ENCODE assay signal across 8 mouse cellular contexts in the genomic region with DNA sequence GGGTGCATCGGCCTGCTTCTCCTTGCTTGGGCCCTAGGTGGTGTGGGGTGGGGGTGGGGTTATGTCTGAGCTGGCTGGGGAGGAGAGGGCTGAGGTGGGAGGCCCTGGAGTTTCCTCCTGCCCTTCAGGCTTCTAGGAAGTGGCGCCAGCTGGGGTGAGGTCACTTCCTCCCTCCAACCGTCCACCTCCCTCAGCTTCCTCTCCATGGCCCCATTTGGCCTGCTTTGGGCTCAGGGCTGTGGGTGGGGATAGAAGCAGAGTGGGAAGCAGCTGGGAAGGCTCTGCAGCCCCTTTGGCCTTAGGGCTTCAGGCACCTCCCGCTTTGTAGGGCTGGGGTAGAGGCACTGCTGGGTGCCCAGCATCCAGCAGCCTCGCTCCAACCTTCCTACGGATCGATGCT. TPM values are rescaled to one million over a fixed set of nuclear protein-coding genes. Genes with fewer than 3 reads are reported as not detected.
A peak's percentile ranks its signal among the peaks of the same experiment; 100 is the strongest.
DNase-seq lines count a peak whose midpoint lies in the region; ATAC-seq and TF ChIP-seq lines count a peak whose summit lies in the region.

No protein-coding gene starts in this region.

- no peak overlapping the region for H3K4me2 ChIP-seq in intestine, postnatal 0 days (replicated peaks; ENCODE audit: low read depth)
- peak overlapping the region; percentile 29; the same call in 1 of the 2 replicates for H3K4me2 ChIP-seq in lung, embryonic 15.5 days
- no peak overlapping the region for H3K4me2 ChIP-seq in stomach, postnatal 0 days (replicated peaks; ENCODE audit: low read depth)

- no peak overlapping the region for H3K4me3 ChIP-seq in intestine, postnatal 0 days (ENCODE audit: low read depth, low read length)
- no peak overlapping the region for H3K4me3 ChIP-seq in lung, embryonic 15.5 days
- H3K4me3 ChIP-seq in stomach, postnatal 0 days (ENCODE audit: low read depth, low read length): no peak overlapping the region

- TF ChIP-seq EP300 in stomach, postnatal 0 days (optimal IDR thresholded peaks at IDR 0.05): no peak

- H3K36me3 ChIP-seq in intestine, postnatal 0 days (ENCODE audit: control insufficient read depth, insufficient read depth): peaks cover 27% of the 10 kb centered on the region
- peaks cover 54% of the 10 kb centered on the region for H3K36me3 ChIP-seq in lung, embryonic 15.5 days
- H3K36me3 ChIP-seq in stomach, postnatal 0 days (ENCODE audit: control insufficient read depth, insufficient read depth, low read length): peaks cover 31% of the 10 kb centered on the region

- TF ChIP-seq CTCF in intestine, postnatal 0 days (IDR thresholded peaks at IDR 0.05; ENCODE audit: low read depth): no peak
- no peak for TF ChIP-seq CTCF in stomach, postnatal 0 days (IDR thresholded peaks at IDR 0.05; ENCODE audit: low read depth)

- no peak overlapping the region for H3K9ac ChIP-seq in intestine, postnatal 0 days (ENCODE audit: low read depth, low read length)
- H3K9ac ChIP-seq in lung, embryonic 15.5 days: no peak overlapping the region
- H3K9ac ChIP-seq in stomach, postnatal 0 days (ENCODE audit: low read length): no peak overlapping the region

- peak overlapping the region; percentile 46; the same call in 1 of the 2 replicates for H3K27ac ChIP-seq in intestine, postnatal 0 days (ENCODE audit: low read depth, low read length)
- H3K27ac ChIP-seq in lung, embryonic 15.5 days: peak overlapping the region; percentile 70
- H3K27ac ChIP-seq in stomach, postnatal 0 days (replicated peaks): peak overlapping the region; percentile 71

- no peaks in the 10 kb centered on the region for H3K4me1 ChIP-seq in intestine, postnatal 0 days (replicated peaks; ENCODE audit: control insufficient read depth, insufficient read depth, low read length)
- peaks cover 29% of the 10 kb centered on the region for H3K4me1 ChIP-seq in lung, embryonic 15.5 days
- no peaks in the 10 kb centered on the region for H3K4me1 ChIP-seq in stomach, postnatal 0 days (replicated peaks; ENCODE audit: control insufficient read depth, insufficient read depth)

- H3K27me3 ChIP-seq in intestine, postnatal 0 days (replicated peaks; ENCODE audit: control insufficient read depth, insufficient read depth, low read length): no peaks in the 10 kb centered on the region
- no peaks in the 10 kb centered on the region for H3K27me3 ChIP-seq in lung, embryonic 15.5 days
- no peaks in the 10 kb centered on the region for H3K27me3 ChIP-seq in stomach, postnatal 0 days (ENCODE audit: control insufficient read depth, insufficient read depth, low read length)

- ATAC-seq in intestine, postnatal 0 days: 0 out of 2 replicates have a peak, but pooled peaks have one; percentile 17
- ATAC-seq in lung, embryonic 15.5 days (ENCODE audit: borderline replicate concordance, extremely low read depth, low FRiP score, low TSS enrichment): 0 out of 2 replicates have a peak, but pooled peaks have one; percentile 6
- ATAC-seq in stomach, postnatal 0 days (ENCODE audit: low FRiP score, low TSS enrichment): peak; percentile 11; the same call in 1 of the 2 replicates

- whole genome bisulfite sequencing in intestine, postnatal 0 days: 50% methylated on average over 7 of the region's 7 CpGs
- 45% methylated on average over 7 of the region's 7 CpGs for WGBS in lung, embryonic 15.5 days
- WGBS in stomach, postnatal 0 days: 39% methylated on average over 7 of the region's 7 CpGs

- no peaks in the 10 kb centered on the region for H3K9me3 ChIP-seq in intestine, postnatal 0 days (ENCODE audit: control insufficient read depth)
- H3K9me3 ChIP-seq in lung, embryonic 15.5 days: no peaks in the 10 kb centered on the region
- no peaks in the 10 kb centered on the region for H3K9me3 ChIP-seq in stomach, postnatal 0 days (ENCODE audit: control insufficient read depth, low read length)

- DNase-seq in urinary bladder, postnatal 4 days (ENCODE audit: low spot score in 2 of 2): peak; percentile 66 to 71
- no peak for DNase-seq in urinary bladder, postnatal 10 days (ENCODE audit: low spot score)
- peak; percentile 65 for DNase-seq in gastrocnemius, postnatal 25 days
- DNase-seq in stomach, postnatal 0 days (ENCODE audit: low spot score): peak; percentile 48
- no peak for DNase-seq in layer of hippocampus, postnatal 25 days (ENCODE audit: extremely low spot score in 1 of 2, low spot score in 1 of 2)
- no peak for DNase-seq in layer of hippocampus, postnatal 14 days (ENCODE audit: low spot score in 2 of 2)

RNA-seq across cellular contexts. Expression of gene Nanos3, which starts 22.8 kb away (rescaled TPM):
- total RNA-seq in gastrocnemius, postnatal 25 days (2021): not detected
- polyA plus RNA-seq in intestine, postnatal 0 days (2015; fragmentation: Nextera tagmentation; extraction: Ambion mirVana): 1.6 and 1.8 TPM in 2 replicates
- polyA plus RNA-seq in lung, embryonic 15.5 days (2015; fragmentation: Nextera tagmentation; extraction: Ambion mirVana): 2.7 and 3.2 TPM in 2 replicates
- polyA plus RNA-seq in stomach, postnatal 0 days (2015; fragmentation: Nextera tagmentation; extraction: Ambion mirVana): 2.0 and 4.4 TPM in 2 replicates
- total RNA-seq in layer of hippocampus, postnatal 25 days (2021): 1 to 10 TPM; 2.6 to 3.0 TPM
- 1 to 10 TPM; 3.8 to 4.4 TPM for total RNA-seq in layer of hippocampus, postnatal 14 days (2021)

RNA-seq across cellular contexts. Expression of gene Zswim4, which starts 29.0 kb away (rescaled TPM):
- 1 to 10 TPM; 6.2 to 6.3 TPM for total RNA-seq in gastrocnemius, postnatal 25 days (2021)
- 3.7 and 3.8 TPM in 2 replicates for polyA plus RNA-seq in intestine, postnatal 0 days (2015; fragmentation: Nextera tagmentation; extraction: Ambion mirVana)
- polyA plus RNA-seq in lung, embryonic 15.5 days (2015; fragmentation: Nextera tagmentation; extraction: Ambion mirVana): 13.6 and 14.2 TPM in 2 replicates
- 8.0 and 9.7 TPM in 2 replicates for polyA plus RNA-seq in stomach, postnatal 0 days (2015; fragmentation: Nextera tagmentation; extraction: Ambion mirVana)
- 10 to 100 TPM; 16.5 to 20.4 TPM for total RNA-seq in layer of hippocampus, postnatal 25 days (2021)
- 10 to 100 TPM; 17.2 to 18.8 TPM for total RNA-seq in layer of hippocampus, postnatal 14 days (2021)

RNA-seq across cellular contexts. Expression of gene D8Ertd738e, which starts 41.7 kb away (rescaled TPM):
- 100 to 1,000 TPM; 174 to 185 TPM for total RNA-seq in gastrocnemius, postnatal 25 days (2021)
- polyA plus RNA-seq in intestine, postnatal 0 days (2015; fragmentation: Nextera tagmentation; extraction: Ambion mirVana): 308 and 309 TPM in 2 replicates
- 320 and 350 TPM in 2 replicates for polyA plus RNA-seq in lung, embryonic 15.5 days (2015; fragmentation: Nextera tagmentation; extraction: Ambion mirVana)
- polyA plus RNA-seq in stomach, postnatal 0 days (2015; fragmentation: Nextera tagmentation; extraction: Ambion mirVana): 299 and 309 TPM in 2 replicates
- total RNA-seq in layer of hippocampus, postnatal 25 days (2021): 100 to 1,000 TPM; 140 to 152 TPM
- 100 to 1,000 TPM; 147 to 156 TPM for total RNA-seq in layer of hippocampus, postnatal 14 days (2021)

RNA-seq across cellular contexts. Expression of gene Mri1, which starts 49.3 kb away (rescaled TPM):
- total RNA-seq in gastrocnemius, postnatal 25 days (2021): 10 to 100 TPM; 10.1 to 16.5 TPM
- 54.9 and 60.3 TPM in 2 replicates for polyA plus RNA-seq in intestine, postnatal 0 days (2015; fragmentation: Nextera tagmentation; extraction: Ambion mirVana)
- polyA plus RNA-seq in lung, embryonic 15.5 days (2015; fragmentation: Nextera tagmentation; extraction: Ambion mirVana): 67.2 and 72.4 TPM in 2 replicates
- 61.7 and 62.7 TPM in 2 replicates for polyA plus RNA-seq in stomach, postnatal 0 days (2015; fragmentation: Nextera tagmentation; extraction: Ambion mirVana)
- 10 to 100 TPM; 18.4 to 20.6 TPM for total RNA-seq in layer of hippocampus, postnatal 25 days (2021)
- 10 to 100 TPM; 24.7 to 28.7 TPM for total RNA-seq in layer of hippocampus, postnatal 14 days (2021)

RNA-seq across cellular contexts. Expression of gene 4930432K21Rik, which starts 60.0 kb away (rescaled TPM):
- not detected for total RNA-seq in gastrocnemius, postnatal 25 days (2021)
- 0.17 and 0.18 TPM in 2 replicates for polyA plus RNA-seq in intestine, postnatal 0 days (2015; fragmentation: Nextera tagmentation; extraction: Ambion mirVana)
- 1.7 TPM in 2 replicates for polyA plus RNA-seq in lung, embryonic 15.5 days (2015; fragmentation: Nextera tagmentation; extraction: Ambion mirVana)
- 0.28 and 0.40 TPM in 2 replicates for polyA plus RNA-seq in stomach, postnatal 0 days (2015; fragmentation: Nextera tagmentation; extraction: Ambion mirVana)
- total RNA-seq in layer of hippocampus, postnatal 25 days (2021): 1 to 10 TPM; 1.4 to 2.1 TPM
- 1 to 10 TPM; 1.1 TPM for total RNA-seq in layer of hippocampus, postnatal 14 days (2021)

Comparison
In these comparisons a context has a peak if more than half of its experiments do, and no peak if none do; other contexts are left out.
1. DNase-seq: peak in urinary bladder, postnatal 4 days (2 of 2), gastrocnemius, postnatal 25 days (single experiment) and stomach, postnatal 0 days (single experiment); none in urinary bladder, postnatal 10 days (single experiment), layer of hippocampus, postnatal 25 days (0 of 2) and layer of hippocampus, postnatal 14 days (0 of 2).
2. Peak in every context shown above with its lines, with median percentiles within 50 percentile points of each other: ATAC-seq and H3K27ac ChIP-seq.